ENCODE assay signal across 12 mouse cellular contexts in genomic region chr2:72074999-72075561, GRCm38 (mm10).
"Had no signal": no experiment of that assay in that cellular context is flagged by ENCODE, and none has a peak within 500 bp of the region (broad histone marks: within the 10 kb centered on the region; RNA-seq: fewer than 3 reads in every experiment).

No protein-coding gene starts in this region.

- ATAC-seq: inflammation-experienced regulatory T-cells, adult 6 months; midbrain, embryonic 13.5 days had no signal

- H3K4me1 ChIP-seq: liver, embryonic 15.5 days had no signal

- H3K9ac ChIP-seq: liver, embryonic 15.5 days; lung, embryonic 15.5 days; midbrain, embryonic 13.5 days had no signal

- H3K27ac ChIP-seq: left cerebral cortex, adult 2 months; limb, embryonic 10.5 days; liver, embryonic 15.5 days; lung, embryonic 15.5 days; midbrain, embryonic 13.5 days had no signal

- H3K4me3 ChIP-seq: left cerebral cortex, adult 2 months; limb, embryonic 10.5 days; liver, embryonic 15.5 days; lung, embryonic 15.5 days; midbrain, embryonic 13.5 days had no signal

- DNase-seq: kidney, adult 8-10 months; kidney, postnatal 25 days; right cerebral cortex, adult 18-20 months; right cerebral cortex, postnatal 25 days; thymus, adult 18-20 months; thymus, postnatal 14 days had no signal

- H3K27me3 ChIP-seq: liver, embryonic 15.5 days; lung, embryonic 15.5 days; midbrain, embryonic 13.5 days had no signal

- H3K36me3 ChIP-seq: limb, embryonic 10.5 days; liver, embryonic 15.5 days; lung, embryonic 15.5 days; midbrain, embryonic 13.5 days had no signal

- H3K9me3 ChIP-seq: limb, embryonic 10.5 days; liver, embryonic 15.5 days; lung, embryonic 15.5 days; midbrain, embryonic 13.5 days had no signal

- H3K4me2 ChIP-seq: liver, embryonic 15.5 days; lung, embryonic 15.5 days; midbrain, embryonic 13.5 days had no signal
